Mouse (Mus musculus) E14TG2a.4 (cell line): Measurements from ENCODE around the gene Ceacam18.

Experiments used
- CTCF ChIP-seq: conservative IDR thresholded peaks from 2 replicates; pipeline ENCODE4 v1.5.1; 2014; ENCODE audit warnings: low read length
- NANOG ChIP-seq: IDR thresholded peaks from 2 replicates; pipeline ENCODE4 v1.6.1; 2014; ENCODE audit warnings: borderline replicate concordance, low read length, mixed read lengths

DNA sequence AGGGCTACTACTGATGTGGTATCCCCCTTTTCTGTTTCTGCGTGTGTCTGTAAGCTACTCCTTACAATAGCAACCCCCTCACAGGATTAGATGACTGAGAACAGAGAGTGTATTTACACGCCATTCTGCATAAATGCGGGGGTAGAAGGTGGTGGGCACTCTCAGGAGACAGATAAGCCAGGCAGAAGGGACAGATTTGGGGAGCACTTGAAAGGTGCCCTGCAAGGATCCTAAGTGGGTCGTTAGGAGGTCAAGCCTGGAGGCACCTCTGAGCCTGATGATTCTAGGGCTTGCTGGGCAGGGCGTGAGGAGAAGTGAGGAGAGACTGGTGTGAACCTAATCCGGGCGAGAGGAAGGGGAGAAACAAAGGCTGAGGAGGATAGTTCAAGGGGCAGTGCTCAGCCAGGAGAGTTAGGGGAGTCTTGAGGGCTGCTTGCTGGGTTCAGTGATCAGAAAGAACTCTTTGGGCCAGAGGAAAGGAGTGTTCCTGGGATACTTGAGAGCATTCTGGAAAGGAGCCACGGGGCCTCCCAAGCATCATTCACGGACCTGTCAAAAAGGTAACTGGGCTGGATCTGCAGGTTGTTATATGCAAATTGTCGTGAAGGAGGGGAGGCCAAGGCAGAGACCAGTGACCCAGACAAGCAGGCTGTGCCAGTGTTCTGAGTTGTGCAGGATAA, 38.2 kb downstream of the Ceacam18 start:
- TF ChIP-seq CTCF (no peak), NANOG (no peak)
